ENCODE assay signal across 15 mouse cellular contexts in the genomic region with DNA sequence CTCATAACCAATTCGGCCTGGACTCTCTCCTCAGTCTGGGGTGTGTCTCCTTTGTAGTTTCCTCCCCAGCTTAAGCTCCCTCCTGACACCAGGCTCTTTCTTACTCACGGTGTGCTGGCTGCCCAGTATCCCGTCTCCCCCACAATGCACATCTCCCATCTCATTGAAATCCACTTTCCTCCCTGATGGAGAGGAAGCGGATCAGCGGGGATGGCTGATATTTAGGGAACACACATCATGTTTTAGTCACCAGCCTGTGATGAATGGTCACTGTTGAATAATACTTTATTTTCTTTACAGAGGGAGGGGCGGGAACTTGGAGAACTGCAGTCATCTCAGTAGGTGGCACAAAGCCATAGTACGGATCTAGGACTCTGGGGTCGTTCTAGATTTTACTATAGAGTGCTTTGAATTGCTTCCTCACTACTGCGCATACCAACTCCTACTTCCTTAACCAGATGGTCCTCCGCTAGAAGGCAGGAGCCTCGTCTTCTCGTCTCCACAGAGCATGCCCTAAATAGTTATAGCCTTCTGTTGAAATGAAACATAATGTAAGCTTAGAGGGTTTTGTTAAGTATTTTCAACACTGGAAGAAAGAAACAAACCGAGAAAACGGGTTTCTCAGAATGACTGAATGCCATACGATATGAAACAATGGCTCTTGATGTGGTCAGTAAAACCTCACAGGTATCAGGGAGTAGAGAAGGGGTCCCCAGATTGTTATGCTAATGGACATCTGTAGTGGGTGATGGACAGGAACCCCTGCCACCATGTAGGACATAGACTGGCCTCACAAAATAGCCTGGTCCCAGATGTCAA.
DNase-seq lines count a peak whose midpoint lies in the region; ATAC-seq and TF ChIP-seq lines count a peak whose summit lies in the region.
"Had no signal": no experiment of that assay in that cellular context is flagged by ENCODE, and none has a peak within 500 bp of the region (broad histone marks: within the 10 kb centered on the region; RNA-seq: fewer than 3 reads in every experiment).

No protein-coding gene starts in this region.

- no peak for TF ChIP-seq CTCF in lung, postnatal 0 days (IDR thresholded peaks at IDR 0.05)
- no peak for TF ChIP-seq CTCF in embryonic fibroblast, embryonic 13.5 days (IDR thresholded peaks at IDR 0.05; ENCODE audit: borderline replicate concordance, insufficient read depth, low read length)

- no peaks in the 10 kb centered on the region for H3K27me3 ChIP-seq in lung, postnatal 0 days (replicated peaks; ENCODE audit: insufficient read depth, low read length)
- no peaks in the 10 kb centered on the region for H3K27me3 ChIP-seq in liver, embryonic 12.5 days (replicated peaks)
- H3K27me3 ChIP-seq: embryonic facial prominence, embryonic 13.5 days; heart, embryonic 15.5 days; hindbrain, embryonic 15.5 days; limb, embryonic 13.5 days had no signal

- H3K36me3 ChIP-seq in lung, postnatal 0 days (ENCODE audit: insufficient read depth, low read length), result no peaks in the 10 kb centered on the region
- no peaks in the 10 kb centered on the region for H3K36me3 ChIP-seq in liver, embryonic 12.5 days
- H3K36me3 ChIP-seq: embryonic facial prominence, embryonic 13.5 days; heart, embryonic 15.5 days; hindbrain, embryonic 15.5 days; limb, embryonic 13.5 days; midbrain, embryonic 10.5 days had no signal

- TF ChIP-seq POLR2A in embryonic fibroblast, embryonic 13.5 days (IDR thresholded peaks at IDR 0.05; ENCODE audit: low read depth, low read length), result no peak

- TF ChIP-seq EP300 in lung, postnatal 0 days (IDR thresholded peaks at IDR 0.05), result peak; percentile 74

- no peak overlapping the region for H3K27ac ChIP-seq in lung, postnatal 0 days (ENCODE audit: low read length)
- 0 out of 2 replicates have a peak overlapping the region, but pooled peaks have one; percentile 10 for H3K27ac ChIP-seq in embryonic fibroblast, embryonic 13.5 days (ENCODE audit: insufficient read depth, low read length)
- H3K27ac ChIP-seq in liver, embryonic 12.5 days, result no peak overlapping the region
- H3K27ac ChIP-seq: embryonic facial prominence, embryonic 13.5 days; heart, embryonic 15.5 days; hindbrain, embryonic 15.5 days; limb, embryonic 13.5 days; midbrain, embryonic 10.5 days had no signal

- no peaks in the 10 kb centered on the region for H3K9me3 ChIP-seq in lung, postnatal 0 days (ENCODE audit: low read length)
- no peaks in the 10 kb centered on the region for H3K9me3 ChIP-seq in liver, embryonic 12.5 days (replicated peaks)
- H3K9me3 ChIP-seq: embryonic facial prominence, embryonic 13.5 days; heart, embryonic 15.5 days; hindbrain, embryonic 15.5 days; limb, embryonic 13.5 days; midbrain, embryonic 10.5 days had no signal

- no peak overlapping the region for H3K9ac ChIP-seq in lung, postnatal 0 days (replicated peaks; ENCODE audit: low read depth)
- no peak overlapping the region for H3K9ac ChIP-seq in liver, embryonic 12.5 days
- H3K9ac ChIP-seq: embryonic facial prominence, embryonic 13.5 days; heart, embryonic 15.5 days; hindbrain, embryonic 15.5 days; limb, embryonic 13.5 days had no signal

- ATAC-seq in lung, postnatal 0 days, result peak; percentile 50
- ATAC-seq in liver, embryonic 12.5 days, result no peak

- no peaks in the 10 kb centered on the region for H3K4me1 ChIP-seq in lung, postnatal 0 days (ENCODE audit: insufficient read depth, low read depth, low read length)
- H3K4me1 ChIP-seq in embryonic fibroblast, embryonic 13.5 days (ENCODE audit: control insufficient read depth, insufficient read depth, low read length), result peaks cover 13% of the 10 kb centered on the region
- H3K4me1 ChIP-seq in liver, embryonic 12.5 days, result no peaks in the 10 kb centered on the region

- peak; percentile 20 for DNase-seq in kidney, adult 9 months
- DNase-seq in kidney, adult 18-20 months, result no peak
- DNase-seq in lung, postnatal 0 days (ENCODE audit: low spot score), result peak; percentile 37
- DNase-seq in lung, postnatal 14 days, result no peak
- no peak for DNase-seq in thymus, postnatal 10 days (ENCODE audit: low spot score in 2 of 2)
- DNase-seq: cerebellum, adult 18-20 months; kidney, adult 8-10 months; lung, postnatal 36 days had no signal

- no peak overlapping the region for H3K4me3 ChIP-seq in lung, postnatal 0 days (ENCODE audit: low read depth, low read length)
- no peak overlapping the region for H3K4me3 ChIP-seq in embryonic fibroblast, embryonic 13.5 days (ENCODE audit: insufficient read depth, low read length)
- H3K4me3 ChIP-seq in liver, embryonic 12.5 days, result no peak overlapping the region
- H3K4me3 ChIP-seq: embryonic facial prominence, embryonic 13.5 days; heart, embryonic 15.5 days; hindbrain, embryonic 15.5 days; limb, embryonic 13.5 days; midbrain, embryonic 10.5 days had no signal

- no peak overlapping the region for H3K4me2 ChIP-seq in lung, postnatal 0 days (replicated peaks; ENCODE audit: low read depth, low read length)
- no peak overlapping the region for H3K4me2 ChIP-seq in liver, embryonic 12.5 days
- H3K4me2 ChIP-seq: embryonic facial prominence, embryonic 13.5 days; heart, embryonic 15.5 days; hindbrain, embryonic 15.5 days; limb, embryonic 13.5 days had no signal

- 66% methylated on average over 15 of the region's 15 CpGs for WGBS in lung, postnatal 0 days
- WGBS in liver, embryonic 12.5 days (ENCODE audit: insufficient replicate concordance), result 74% methylated on average over 15 of the region's 15 CpGs

Comparison
In these comparisons a context has a peak if more than half of its experiments do, and no peak if none do; other contexts are left out.
1. DNase-seq: peak in kidney, adult 9 months (single experiment) and lung, postnatal 0 days (single experiment); none in kidney, adult 18-20 months (single experiment), lung, postnatal 14 days (single experiment) and thymus, postnatal 10 days (0 of 2).